Comparison of ENCODE assay signal across 21 mouse cellular contexts in genomic region chr3:36025732-36026131, GRCm38 (mm10). TPM values are rescaled to one million over a fixed set of nuclear protein-coding genes. Genes with fewer than 3 reads are reported as not detected.
"Had no signal": no experiment of that assay in that cellular context is flagged by ENCODE, and none has a peak within 500 bp of the region (broad histone marks: within the 10 kb centered on the region; RNA-seq: fewer than 3 reads in every experiment).

No protein-coding gene starts in this region.

- H3K9ac ChIP-seq: neural tube, embryonic 13.5 days; neural tube, embryonic 15.5 days; stomach, embryonic 15.5 days had no signal

- H3K27ac ChIP-seq: neural tube, embryonic 13.5 days; neural tube, embryonic 15.5 days; stomach, embryonic 15.5 days; stomach, postnatal 0 days had no signal

- H3K4me2 ChIP-seq: neural tube, embryonic 13.5 days; neural tube, embryonic 15.5 days; stomach, embryonic 15.5 days had no signal

- DNase-seq: retina, postnatal 1 day; right cerebral cortex, adult 18-20 months; right cerebral cortex, postnatal 14 days; right cerebral cortex, postnatal 25 days; right cerebral cortex, postnatal 4 days; spleen, adult 18-20 months; thymus, adult 18-20 months; thymus, adult 2 months; thymus, postnatal 14 days; thymus, postnatal 25 days; thymus, postnatal 36 days; thymus, postnatal 4 days had no signal

- H3K36me3 ChIP-seq: neural tube, embryonic 13.5 days; neural tube, embryonic 15.5 days; stomach, embryonic 15.5 days had no signal

- H3K4me1 ChIP-seq: neural tube, embryonic 13.5 days; neural tube, embryonic 15.5 days; stomach, embryonic 15.5 days had no signal

- H3K27me3 ChIP-seq: neural tube, embryonic 13.5 days; neural tube, embryonic 15.5 days; stomach, embryonic 15.5 days had no signal

- H3K4me3 ChIP-seq: neural tube, embryonic 13.5 days; neural tube, embryonic 15.5 days; stomach, embryonic 15.5 days had no signal

- H3K9me3 ChIP-seq: neural tube, embryonic 13.5 days; neural tube, embryonic 15.5 days; stomach, embryonic 15.5 days had no signal

RNA-seq across cellular contexts. Expression of gene Ccdc144b, which starts 27.6 kb away (rescaled TPM):
- polyA plus RNA-seq: neural tube, embryonic 13.5 days; neural tube, embryonic 14.5 days; neural tube, embryonic 15.5 days; small intestine, adult 2 months; spleen, adult 2 months; stomach, embryonic 14.5 days; stomach, embryonic 15.5 days; stomach, embryonic 16.5 days; stomach, postnatal 0 days had no signal
